Mouse (Mus musculus): ENCODE data around the gene Klf3. TPM values are rescaled to one million over a fixed set of nuclear protein-coding genes. Genes with fewer than 3 reads are reported as not detected.

The Klf3 gene
- polyA plus RNA-seq, 1 experiment from 2014 or later, result 53.6 TPM

DNA sequence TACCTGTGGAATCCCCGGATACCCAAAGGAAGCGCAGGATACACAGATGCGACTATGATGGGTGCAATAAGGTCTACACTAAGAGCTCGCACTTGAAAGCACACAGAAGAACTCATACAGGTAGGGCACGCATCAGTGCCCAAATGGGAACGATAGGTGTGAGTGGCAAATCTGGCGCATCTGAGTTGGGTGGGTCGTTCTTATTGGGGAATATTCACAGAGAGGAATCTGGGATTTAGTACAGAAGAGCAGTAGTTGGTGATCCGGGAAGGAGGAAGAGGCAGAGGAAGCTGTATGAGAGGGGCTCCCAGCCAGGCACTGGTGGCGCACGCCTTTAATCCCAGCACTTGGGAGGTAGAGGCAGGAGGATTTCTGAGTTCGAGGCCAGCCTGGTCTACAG, 24.0 kb downstream of the Klf3 start:
- in situ Hi-C loops (cut with MboI; ENCODE audit: low pct_unique_long_range_greater_than_20kb), result no loop called here
- ChIA-PET POLR2A (interaction anchor here (0.6 to 0.7 kb wide), 2 partner anchors 11 to 321 kb away, joined by 3 to 4 read pairs; no protein-coding TSS in a partner anchor), CTCF (interaction anchor here (1.0 to 1.1 kb wide), 2 partner anchors 13 to 35 kb away, joined by 3 to 8 read pairs; no protein-coding TSS in a partner anchor)
- TF ChIP-seq CTCF (IDR thresholded peaks at IDR 0.05), result no peak
- no peak for ATAC-seq
- no peaks in the 10 kb centered on the region for H3K27me3 ChIP-seq
- no peak for DNase-seq (ENCODE audit: low read depth, low spot score)

DNA sequence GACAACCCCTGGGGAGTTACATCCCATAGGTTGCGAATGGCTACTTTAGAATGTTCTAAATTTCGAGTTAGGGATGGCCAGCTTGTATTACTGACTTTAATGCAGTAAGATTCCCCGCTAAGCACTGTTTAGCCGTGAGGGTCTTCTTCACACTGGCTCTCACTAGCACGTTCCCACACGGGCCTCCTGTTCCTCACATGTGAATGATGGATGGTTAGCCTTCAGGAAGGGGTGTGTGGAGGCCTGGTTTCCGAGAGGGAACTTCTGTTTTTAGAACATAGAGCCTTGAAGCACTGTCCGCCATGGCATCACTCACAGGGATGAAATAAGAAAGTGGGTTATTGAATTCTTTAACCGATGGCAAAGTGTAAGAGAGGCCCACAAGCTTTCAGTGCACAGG, 25.1 kb downstream of the Klf3 start:
- CTCF ChIA-PET, result interaction anchor here (0.9 to 1.3 kb wide), 2 partner anchors 14 to 37 kb away, joined by 3 read pairs; no protein-coding TSS in a partner anchor

DNA sequence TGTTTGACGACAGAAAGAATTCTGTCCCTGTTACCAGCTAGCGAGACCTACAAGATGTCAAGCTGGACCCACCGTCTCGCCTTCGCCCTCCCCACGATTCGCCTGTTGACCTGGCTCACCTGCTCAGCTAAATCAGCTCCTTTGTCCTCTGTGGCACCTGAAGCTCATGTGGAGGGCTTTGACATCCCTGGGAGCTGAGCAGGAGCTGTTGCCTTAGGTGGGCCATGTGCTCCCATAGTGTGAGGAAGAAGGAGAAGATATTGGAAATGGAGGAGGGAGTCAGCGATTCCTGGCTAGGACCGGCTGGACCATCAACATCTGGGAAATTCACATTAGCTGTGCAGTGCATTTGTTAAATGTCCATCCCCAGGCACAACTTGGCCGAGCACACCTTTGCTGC, 26.4 kb downstream of the Klf3 start:
- ChIA-PET POLR2A (no interaction called here), CTCF (interaction anchor here (1.1 to 1.3 kb wide), 3 partner anchors 9 to 540 kb away, joined by 3 read pairs; no protein-coding TSS in a partner anchor)
- ATAC-seq (no peak), DNase-seq (ENCODE audit: low read depth, low spot score) (no peak)
- no peak for TF ChIP-seq CTCF (IDR thresholded peaks at IDR 0.05)
- H3K27me3 ChIP-seq, result no peaks in the 10 kb centered on the region
- in situ Hi-C loops (cut with MboI; ENCODE audit: low pct_unique_long_range_greater_than_20kb), result no loop called here

More for the DNA sequence above, 25.1 kb downstream of the Klf3 start:
- in situ Hi-C loops (cut with MboI; ENCODE audit: low pct_unique_long_range_greater_than_20kb), result no loop called here
- DNase-seq (ENCODE audit: low read depth, low spot score) (no peak), ATAC-seq (no peak)
- POLR2A ChIA-PET, result no interaction called here
- TF ChIP-seq CTCF (IDR thresholded peaks at IDR 0.05), result no peak
- H3K27me3 ChIP-seq, result no peaks in the 10 kb centered on the region

DNA sequence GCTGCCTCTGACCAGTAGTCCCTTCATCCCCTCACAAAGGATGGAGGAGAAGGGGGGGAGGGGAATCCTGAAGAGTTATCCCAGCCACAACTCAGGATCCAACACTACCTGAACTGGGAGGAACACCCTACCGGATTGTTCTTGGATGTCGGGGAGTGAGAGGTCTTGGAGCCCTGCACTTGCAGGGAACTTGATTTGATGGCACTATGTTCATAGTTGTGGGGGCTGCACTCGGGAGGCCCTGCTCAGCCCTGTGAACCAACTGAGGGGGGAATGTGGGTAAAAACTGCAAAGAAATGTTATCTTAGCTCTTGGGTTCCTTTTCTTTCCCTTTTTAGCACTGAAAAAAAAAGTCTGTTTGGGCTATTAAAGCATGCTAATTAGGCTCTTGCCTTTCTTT, 27.6 kb downstream of the Klf3 start:
- CTCF ChIA-PET, result interaction anchor here (1.1 to 1.3 kb wide), 2 partner anchors 8 to 541 kb away, joined by 3 read pairs; no protein-coding TSS in a partner anchor
- in situ Hi-C loops (cut with MboI; ENCODE audit: low pct_unique_long_range_greater_than_20kb), result no loop called here
- H3K27me3 ChIP-seq, result no peaks in the 10 kb centered on the region
- ATAC-seq, result no peak
- POLR2A ChIA-PET, result interaction anchor here (0.5 kb wide), 1 partner anchor 102 kb away, joined by 5 read pairs; no protein-coding TSS in a partner anchor
- TF ChIP-seq CTCF (IDR thresholded peaks at IDR 0.05), result no peak
- DNase-seq (ENCODE audit: low read depth, low spot score), result no peak

DNA sequence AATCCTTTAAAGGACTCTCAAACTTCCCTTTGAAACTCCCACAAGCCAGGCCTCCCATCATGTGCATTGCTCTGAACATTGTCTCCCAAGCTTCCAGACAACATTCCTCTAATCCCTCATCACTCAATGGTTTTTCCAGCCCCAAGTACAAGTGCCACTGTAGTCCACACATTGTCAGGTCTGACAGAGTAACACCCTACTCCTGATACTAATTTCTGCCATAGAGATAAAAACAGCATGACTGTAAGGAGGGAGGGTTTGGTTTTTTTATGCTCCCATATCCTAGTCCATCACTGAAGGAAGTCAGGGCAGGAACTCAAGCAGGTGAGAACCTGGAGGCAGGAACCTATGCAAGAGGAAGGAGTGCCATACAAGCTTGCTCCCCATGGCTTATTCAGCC, 30.2 kb downstream of the Klf3 start:
- no peak for DNase-seq (ENCODE audit: low read depth, low spot score)
- no peaks in the 10 kb centered on the region for H3K27me3 ChIP-seq
- no peak for TF ChIP-seq CTCF (IDR thresholded peaks at IDR 0.05)
- ChIA-PET CTCF (interaction anchor here (1.0 kb wide), 1 partner anchor 11 kb away, joined by 3 read pairs; no protein-coding TSS in a partner anchor), POLR2A (interaction anchor here (1.0 kb wide), 1 partner anchor 10 kb away, joined by 3 read pairs; no protein-coding TSS in a partner anchor)
- peak; percentile 39 for ATAC-seq
- in situ Hi-C loops (cut with MboI; ENCODE audit: low pct_unique_long_range_greater_than_20kb), result no loop called here

DNA sequence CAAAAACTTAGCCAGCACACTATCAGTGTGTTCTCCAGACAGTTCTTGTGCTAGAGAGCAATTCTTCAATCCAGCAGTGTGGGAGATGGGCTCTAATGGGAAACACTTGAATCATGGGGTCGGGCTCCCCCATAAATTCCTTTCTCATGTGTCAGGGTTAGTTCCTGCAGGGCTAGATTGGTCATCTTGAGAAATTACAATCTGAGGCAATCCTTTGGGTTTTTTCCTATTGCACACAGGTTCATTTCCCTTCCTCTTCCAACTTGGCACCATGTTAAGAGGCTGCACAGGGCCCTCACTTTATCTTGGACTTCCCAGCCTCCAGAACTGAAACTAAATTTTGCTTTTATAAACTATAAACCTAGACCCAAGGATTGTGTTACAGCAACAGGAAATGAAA, 31.0 kb downstream of the Klf3 start:
- DNase-seq (ENCODE audit: low read depth, low spot score), result no peak
- no peak for ATAC-seq

DNA sequence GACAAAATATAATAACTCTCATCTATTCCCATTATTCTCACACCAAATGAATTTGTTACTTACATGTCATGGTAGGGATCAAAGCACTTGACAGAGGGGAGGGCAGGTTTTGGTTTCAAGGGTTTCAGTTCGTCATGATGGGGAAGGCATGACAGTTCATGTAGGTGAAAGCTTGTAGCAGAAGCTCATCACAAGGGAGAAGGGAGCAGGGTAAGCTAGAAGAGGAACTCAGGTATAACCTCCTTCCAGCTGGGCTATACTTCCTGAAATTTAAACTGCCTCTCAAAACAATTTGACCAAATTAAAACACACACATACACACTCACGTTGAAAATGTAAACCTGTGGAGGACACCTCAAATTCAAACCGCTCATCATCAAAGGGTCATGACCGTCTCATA, 32.1 kb downstream of the Klf3 start:
- ChIA-PET CTCF (no interaction called here), POLR2A (no interaction called here)
- in situ Hi-C loops (cut with MboI; ENCODE audit: low pct_unique_long_range_greater_than_20kb), result no loop called here
- ATAC-seq, result no peak
- TF ChIP-seq CTCF (IDR thresholded peaks at IDR 0.05), result no peak
- no peak for DNase-seq (ENCODE audit: low read depth, low spot score)
- no peaks in the 10 kb centered on the region for H3K27me3 ChIP-seq

More for the DNA sequence above, 31.0 kb downstream of the Klf3 start:
- no peak for TF ChIP-seq CTCF (IDR thresholded peaks at IDR 0.05)
- no peaks in the 10 kb centered on the region for H3K27me3 ChIP-seq
- in situ Hi-C loops (cut with MboI; ENCODE audit: low pct_unique_long_range_greater_than_20kb), result no loop called here
- ChIA-PET CTCF (no interaction called here), POLR2A (no interaction called here)

DNA sequence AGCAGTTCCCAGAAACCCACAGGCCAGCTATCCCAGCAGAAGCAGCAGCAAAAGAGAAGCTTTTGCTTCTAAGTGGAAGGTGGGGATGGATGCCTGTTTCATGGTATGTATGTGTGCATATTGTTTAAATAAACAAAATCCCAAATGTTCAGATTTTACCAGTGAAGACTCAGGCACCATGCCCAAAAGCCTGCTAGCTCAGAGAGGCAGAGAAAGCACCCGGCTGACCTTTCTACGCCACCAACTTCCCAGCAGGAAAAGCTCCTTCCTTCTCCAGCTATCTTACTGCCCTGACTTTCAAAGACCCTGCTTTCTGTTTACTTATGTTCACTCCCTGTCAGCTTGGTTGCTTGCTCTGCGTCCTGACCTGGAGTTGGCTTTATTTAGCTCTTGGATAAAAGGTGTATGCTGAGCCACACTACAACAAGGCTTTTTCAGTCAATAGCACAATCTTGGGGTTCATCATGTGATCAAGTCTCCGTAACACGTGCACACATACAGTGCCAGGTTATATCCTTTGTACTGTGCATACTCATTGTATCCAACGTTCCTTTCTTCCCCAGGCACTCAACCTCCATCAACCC, 35.9 kb downstream of the Klf3 start:
- DNase-seq (ENCODE audit: low read depth, low spot score) (no peak), ATAC-seq (no peak)
- POLR2A ChIA-PET, result no interaction called here
- no peaks in the 10 kb centered on the region for H3K27me3 ChIP-seq
- in situ Hi-C loops (cut with MboI; ENCODE audit: low pct_unique_long_range_greater_than_20kb), result no loop called here
- no peak for TF ChIP-seq CTCF (IDR thresholded peaks at IDR 0.05)
- CTCF ChIA-PET, result interaction anchor here (0.9 to 1.3 kb wide), 4 partner anchors 9 to 27 kb away, joined by 3 read pairs; no protein-coding TSS in a partner anchor

DNA sequence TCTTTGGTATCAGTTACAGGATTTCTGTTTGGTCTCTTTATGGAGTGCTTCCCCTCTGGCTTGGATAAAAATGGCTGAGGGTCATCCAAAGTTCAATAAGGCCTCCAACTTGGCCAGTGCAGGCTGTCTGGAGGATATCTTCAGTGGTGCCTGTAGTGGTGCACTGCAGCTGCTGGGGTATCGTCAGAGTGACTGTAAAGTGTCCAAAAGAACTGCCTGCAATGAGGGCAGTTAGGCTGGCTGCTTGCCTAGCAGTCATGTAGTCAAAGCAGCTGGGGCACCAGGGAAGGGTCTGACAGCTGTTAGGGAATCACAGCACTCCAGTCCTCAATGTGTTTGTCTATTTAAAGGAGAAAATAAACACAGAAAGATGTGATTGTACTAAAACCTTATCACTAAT, 36.9 kb downstream of the Klf3 start:
- ATAC-seq (no peak), DNase-seq (ENCODE audit: low read depth, low spot score) (no peak)
- no peaks in the 10 kb centered on the region for H3K27me3 ChIP-seq
- TF ChIP-seq CTCF (IDR thresholded peaks at IDR 0.05), result no peak
- CTCF ChIA-PET, result interaction anchor here (1.1 kb wide), 1 partner anchor 21 kb away, joined by 3 read pairs; no protein-coding TSS in a partner anchor
- POLR2A ChIA-PET, result no interaction called here
- in situ Hi-C loops (cut with MboI; ENCODE audit: low pct_unique_long_range_greater_than_20kb), result no loop called here

DNA sequence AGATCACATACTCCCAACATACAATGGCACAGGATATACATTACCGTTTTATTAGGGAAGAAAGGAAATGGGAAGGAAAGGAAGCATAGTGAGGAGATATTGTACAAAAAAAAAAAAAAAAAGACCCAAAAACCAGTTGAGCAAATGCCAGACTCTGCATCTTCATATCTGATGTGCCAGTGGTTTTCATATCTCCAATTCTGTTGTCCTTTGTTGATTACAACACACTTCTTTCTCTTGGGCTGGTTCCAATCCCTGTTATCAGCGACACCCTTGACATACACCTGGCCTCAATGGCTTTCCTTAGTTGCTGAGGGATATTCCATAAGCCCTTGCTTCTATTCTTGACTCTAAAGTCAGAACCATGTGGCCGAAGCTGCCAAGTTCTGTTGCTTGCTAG, 41.4 kb downstream of the Klf3 start:
- ChIA-PET POLR2A (no interaction called here), CTCF (interaction anchor here (0.8 to 1.7 kb wide), 4 partner anchors 8 to 31 kb away, joined by 3 read pairs; no protein-coding TSS in a partner anchor)
- TF ChIP-seq CTCF (IDR thresholded peaks at IDR 0.05), result no peak
- DNase-seq (ENCODE audit: low read depth, low spot score), result no peak
- in situ Hi-C loops (cut with MboI; ENCODE audit: low pct_unique_long_range_greater_than_20kb), result no loop called here
- no peak for ATAC-seq
- no peaks in the 10 kb centered on the region for H3K27me3 ChIP-seq

DNA sequence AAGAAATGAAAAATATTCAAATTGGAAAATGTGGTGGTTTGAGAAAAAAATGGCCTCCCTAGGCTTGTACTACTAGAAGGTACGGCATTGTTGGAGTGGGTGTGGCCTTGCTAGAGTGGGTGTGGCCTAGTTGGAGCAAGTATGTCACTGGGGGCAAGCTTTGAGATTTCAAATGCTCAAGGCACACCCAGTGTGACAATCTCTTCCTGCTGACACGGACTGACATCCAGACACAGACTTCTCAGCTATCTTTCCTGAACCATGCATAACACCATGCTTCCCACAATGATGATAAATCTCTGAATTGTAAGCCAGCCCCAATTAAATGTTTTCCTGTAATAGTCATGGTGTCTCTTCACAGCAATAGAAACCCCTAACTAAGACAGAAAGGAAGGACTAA, 44.1 kb downstream of the Klf3 start:
- POLR2A ChIA-PET, result no interaction called here
- no peak for DNase-seq (ENCODE audit: low read depth, low spot score)
- no peak for TF ChIP-seq CTCF (IDR thresholded peaks at IDR 0.05)
- ATAC-seq, result no peak
- H3K27me3 ChIP-seq, result no peaks in the 10 kb centered on the region
- in situ Hi-C loops (cut with MboI; ENCODE audit: low pct_unique_long_range_greater_than_20kb), result no loop called here
- CTCF ChIA-PET, result no interaction called here
